Mouse (Mus musculus) heart, postnatal 0 days (tissue): ENCODE measurements around the gene Atox1. TPM values are rescaled to one million over a fixed set of nuclear protein-coding genes. Genes with fewer than 3 reads are reported as not detected.

Experiments
- ATAC-seq: fragments of 200-750 bp; cut with Nextera tagmentation; 2 replicates; pipeline ENCODE4 v1.8.0; 2017; ENCODE audit warnings: low read depth, moderate number of reproducible peaks, moderate library complexity; ENCODE audit not compliant: insufficient read depth
- DNase-seq: peaks from one replicate; pipeline ENCODE4 v3.0.0-alpha.2; 2016; ENCODE audit warnings: low spot score
- H3K27ac ChIP-seq: fragments of 300-500 bp; sonication (generic); 2 replicates; pipeline ENCODE4 v1.5.1; 2014; ENCODE audit warnings: low read depth, mild to moderate bottlenecking
- H3K27me3 ChIP-seq: fragments of 300-500 bp; sonication (generic); 2 replicates; pipeline ENCODE4 v1.6.1; 2014; ENCODE audit warnings: low read length, mixed read lengths; ENCODE audit not compliant: control insufficient read depth, insufficient read depth
- H3K36me3 ChIP-seq: fragments of 300-500 bp; sonication (generic); replicated peaks from 2 replicates; pipeline ENCODE4 v1.6.1; 2014; ENCODE audit warnings: low read length, mixed read lengths; ENCODE audit not compliant: control insufficient read depth, insufficient read depth
- H3K4me1 ChIP-seq: fragments of 300-500 bp; sonication (generic); 2 replicates; pipeline ENCODE4 v1.6.1; 2014; ENCODE audit warnings: antibody characterized with exemption; ENCODE audit not compliant: control insufficient read depth, insufficient read depth
- H3K4me2 ChIP-seq: fragments of 300-500 bp; sonication (generic); 2 replicates; pipeline ENCODE4 v1.6.1; 2014; ENCODE audit warnings: low read depth, mild to moderate bottlenecking, low read length, moderate library complexity
- H3K4me3 ChIP-seq: fragments of 300-500 bp; sonication (generic); 2 replicates; pipeline ENCODE4 v1.5.1; 2014; ENCODE audit warnings: low read depth, low read length
- H3K9ac ChIP-seq: fragments of 300-500 bp; sonication (generic); replicated peaks from 2 replicates; pipeline ENCODE4 v1.6.1; 2014; ENCODE audit warnings: low read depth, low read length, mixed read lengths
- H3K9me3 ChIP-seq: fragments of 300-500 bp; sonication (generic); replicated peaks from 2 replicates; pipeline ENCODE4 v1.6.1; 2016; ENCODE audit warnings: low read length; ENCODE audit not compliant: control insufficient read depth
- CTCF ChIP-seq: IDR thresholded peaks from 2 replicates; pipeline ENCODE4 v1.5.1; 2016; ENCODE audit warnings: antibody characterized with exemption, control low read depth, low read depth
- EP300 ChIP-seq: IDR thresholded peaks from 2 replicates; pipeline ENCODE4 v1.6.1; 2016; ENCODE audit warnings: antibody characterized with exemption, low read depth
- WGBS: fragments of 180-500 bp; shearing (Covaris S2); extraction: QIAGEN DNeasy Blood & Tissue Kit; methylation state at CpG from one replicate; pipeline ENCODE4 v1.1.7; 2014; 5-methylcytosine and 5-hydroxymethylcytosine counted together
- polyA plus RNA-seq: library from polyadenylated mRNA; unstranded; fragments of >200 nt; fragmentation: Nextera tagmentation; extraction: Ambion mirVana; gene quantifications from 2 replicates; pipeline ENCODE4 v1.2.1, GENCODE M21; 2015
- total RNA-seq: library from RNA; depleted of rRNA; stranded (reverse); fragments of >200 nt; gene quantifications from 2 replicates; pipeline ENCODE4 v1.2.3, GENCODE M21; 2014; ENCODE audit warnings: low replicate concordance

Atox1 gene
- total and polyA plus RNA-seq, 2 experiments from 2014 or later: 262 to 346 TPM

DNA sequence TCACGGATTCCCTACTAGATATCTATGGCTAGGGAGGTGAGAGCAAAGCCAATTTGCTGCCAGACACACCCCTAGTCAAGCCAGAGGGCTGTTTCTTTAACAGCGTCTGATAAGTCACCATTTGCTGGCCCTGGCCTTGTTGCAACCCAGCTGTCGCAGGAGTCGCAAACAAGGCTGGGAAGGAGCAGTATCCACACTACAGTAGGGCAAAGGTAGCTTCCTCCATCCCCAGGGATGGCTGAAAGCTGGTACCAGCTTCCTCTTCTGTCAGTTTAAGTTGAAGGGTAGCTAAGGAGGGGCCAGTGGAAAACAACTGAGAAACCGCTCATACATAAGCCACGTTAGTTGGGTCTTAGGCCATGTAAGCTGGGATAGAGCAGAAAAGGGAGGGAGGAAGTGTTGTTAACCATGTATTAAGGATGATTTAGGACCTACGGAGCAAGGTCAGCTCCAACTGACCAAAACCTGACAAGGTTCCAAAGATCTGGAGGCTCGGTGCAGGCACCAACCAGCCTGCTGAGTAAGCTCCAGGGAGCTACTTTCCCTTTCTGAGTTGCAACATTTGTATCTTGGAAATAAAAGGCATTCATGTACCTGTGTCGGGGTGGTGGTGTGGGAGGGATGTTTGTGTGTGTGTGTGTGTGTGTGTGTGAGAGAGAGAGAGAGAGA, 45.9 kb downstream of the Atox1 start:
- H3K27ac ChIP-seq: peak overlapping the region; percentile 92
- no peaks in the 10 kb centered on the region for H3K27me3 ChIP-seq
- TF ChIP-seq EP300 (no peak), CTCF (0 out of 2 replicates have a peak, but pooled peaks have one; percentile 2)
- peak overlapping the region; percentile 20 for H3K4me3 ChIP-seq
- DNase-seq (peak; percentile 47), ATAC-seq (no peak)
- H3K9ac ChIP-seq: 0 out of 2 replicates have a peak overlapping the region, but pooled peaks have one; percentile 4
- H3K9me3 ChIP-seq: no peaks in the 10 kb centered on the region
- peaks cover 49% of the 10 kb centered on the region for H3K4me1 ChIP-seq
- H3K4me2 ChIP-seq: peak overlapping the region; percentile 79
- WGBS: 16% methylated on average over 9 of the region's 9 CpGs
- H3K36me3 ChIP-seq: peaks cover 14% of the 10 kb centered on the region; the same call in 1 of the 2 replicates

DNA sequence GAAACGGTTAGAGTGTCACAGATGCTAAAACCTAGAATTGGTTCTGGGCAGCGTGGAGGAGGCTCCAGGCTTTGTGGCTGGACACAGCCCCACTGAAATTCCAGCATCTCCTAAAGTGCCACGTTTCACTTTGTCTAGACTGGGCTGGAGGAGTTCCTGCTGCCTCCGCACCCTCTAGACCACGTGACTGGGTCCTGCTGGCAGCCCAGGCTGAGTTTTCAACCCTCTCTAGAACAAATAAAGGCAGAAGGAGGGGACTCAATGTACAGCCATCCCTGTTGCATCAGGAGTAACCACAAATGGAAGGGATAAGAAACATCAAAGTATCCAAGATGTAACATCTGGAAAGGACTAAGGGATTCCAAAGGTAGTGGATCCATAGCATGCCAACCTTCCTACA, 46.7 kb downstream of the Atox1 start:
- 31% methylated on average over 5 of the region's 5 CpGs for WGBS
- Histone ChIP-seq H3K27me3 (no peaks in the 10 kb centered on the region), H3K4me3 (no peak overlapping the region), H3K9ac (no peak overlapping the region), H3K9me3 (no peaks in the 10 kb centered on the region), H3K27ac (peak overlapping the region; percentile 92), H3K36me3 (peaks cover 22% of the 10 kb centered on the region), H3K4me1 (peaks cover 46% of the 10 kb centered on the region), H3K4me2 (peak overlapping the region; percentile 79)
- ATAC-seq: no peak
- no peak for DNase-seq
- TF ChIP-seq CTCF (no peak), EP300 (no peak)

DNA sequence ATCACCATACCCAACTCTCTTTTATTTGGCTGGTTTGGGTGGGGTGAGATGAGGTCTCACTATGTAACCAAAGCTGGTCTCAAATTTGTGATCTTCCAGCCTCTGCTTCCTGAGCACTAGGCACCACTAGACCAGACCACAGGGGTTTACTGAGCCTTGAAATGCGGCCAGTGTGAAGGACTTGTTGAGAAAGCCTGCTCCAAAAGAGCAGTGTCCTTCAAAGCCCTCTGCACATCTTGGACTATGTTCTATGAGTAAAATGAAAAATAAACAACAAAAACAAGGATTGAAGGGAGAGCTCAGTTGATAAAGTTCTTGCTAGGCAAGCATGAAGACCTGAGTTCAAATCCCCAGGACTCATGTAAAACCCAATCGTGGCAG, 47.6 kb downstream of the Atox1 start:
- TF ChIP-seq EP300 (no peak), CTCF (no peak)
- WGBS: 77% methylated on average over 2 of the region's 2 CpGs

DNA sequence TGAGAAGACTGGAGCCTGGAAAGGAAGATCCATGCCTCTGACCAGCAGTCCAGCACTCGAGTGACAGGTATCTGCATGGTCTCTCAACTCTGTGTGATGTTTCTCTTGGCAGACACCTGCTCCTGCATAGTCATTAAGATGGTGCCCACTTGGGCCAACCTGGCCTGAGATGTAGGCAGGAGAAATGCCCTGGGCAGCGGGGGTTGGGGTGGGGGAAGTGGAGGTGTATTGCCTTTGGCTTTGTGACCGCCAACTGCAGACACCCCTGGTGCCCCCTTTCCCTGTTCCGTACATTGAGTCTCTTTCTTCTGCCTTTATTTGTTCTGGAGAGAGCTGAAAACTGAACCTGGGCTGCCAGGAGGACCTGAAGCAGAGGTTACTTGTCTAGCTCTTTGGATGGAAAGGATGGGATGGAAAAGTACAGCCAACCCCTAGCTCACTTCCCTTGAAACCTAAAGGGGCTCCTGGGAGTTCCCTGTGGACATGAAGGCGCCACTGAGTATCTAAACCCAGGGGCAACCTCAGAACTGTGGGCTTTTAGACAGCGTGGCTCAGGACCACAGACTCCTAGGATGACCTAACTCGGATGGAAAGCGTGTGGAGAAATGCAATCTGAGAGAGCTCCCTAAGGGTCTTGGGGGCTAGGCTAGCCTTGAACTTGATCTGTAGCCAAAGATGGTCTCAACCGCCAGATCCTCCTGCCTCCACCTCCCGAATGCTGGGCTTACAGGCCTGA, 48.2 kb downstream of the Atox1 start:
- peaks cover 36% of the 10 kb centered on the region for H3K36me3 ChIP-seq

More for the DNA sequence above, 47.6 kb downstream of the Atox1 start:
- DNase-seq (no peak), ATAC-seq (no peak)
- peaks cover 31% of the 10 kb centered on the region for H3K36me3 ChIP-seq
- no peaks in the 10 kb centered on the region for H3K9me3 ChIP-seq
- H3K4me1 ChIP-seq: peaks cover 46% of the 10 kb centered on the region
- H3K27me3 ChIP-seq: no peaks in the 10 kb centered on the region
- no peak overlapping the region for H3K4me3 ChIP-seq
- H3K9ac ChIP-seq: no peak overlapping the region
- peak overlapping the region; percentile 79 for H3K4me2 ChIP-seq
- peak overlapping the region; percentile 92 for H3K27ac ChIP-seq

DNA sequence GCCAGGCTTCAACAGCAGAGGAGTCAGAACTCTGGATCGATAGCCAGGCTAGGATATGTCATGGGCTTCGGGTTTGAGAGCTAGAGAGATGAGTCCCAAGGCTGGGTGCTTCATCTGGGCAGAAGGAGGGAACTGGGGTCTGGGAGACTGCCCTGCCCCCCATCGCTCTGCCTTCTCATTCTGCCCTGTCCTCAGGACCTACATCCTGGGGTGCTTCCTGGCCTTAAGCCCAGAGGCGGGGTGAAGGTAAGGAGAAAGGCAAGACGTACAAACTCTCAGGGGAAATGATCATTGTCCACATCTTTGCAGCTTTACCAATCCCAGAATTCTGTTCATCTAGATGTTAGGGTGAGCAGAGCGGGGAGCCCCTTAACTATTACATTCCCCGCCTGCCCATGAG, 49.0 kb downstream of the Atox1 start:
- Histone ChIP-seq H3K9me3 (no peaks in the 10 kb centered on the region), H3K4me2 (peak overlapping the region; percentile 10; the same call in 1 of the 2 replicates), H3K27me3 (no peaks in the 10 kb centered on the region), H3K36me3 (peaks cover 44% of the 10 kb centered on the region), H3K4me1 (peaks cover 41% of the 10 kb centered on the region), H3K27ac (peak overlapping the region; percentile 65), H3K9ac (no peak overlapping the region), H3K4me3 (no peak overlapping the region)
- TF ChIP-seq CTCF (no peak), EP300 (no peak)
- DNase-seq (no peak), ATAC-seq (no peak)
- 66% methylated on average over 7 of the region's 7 CpGs for WGBS

More for the DNA sequence above, 48.2 kb downstream of the Atox1 start:
- Histone ChIP-seq H3K4me1 (peaks cover 46% of the 10 kb centered on the region), H3K9me3 (no peaks in the 10 kb centered on the region), H3K4me2 (peak overlapping the region; percentile 10; the same call in 1 of the 2 replicates), H3K27me3 (no peaks in the 10 kb centered on the region), H3K9ac (no peak overlapping the region), H3K4me3 (no peak overlapping the region), H3K27ac (peak overlapping the region; percentile 65)
- ATAC-seq (no peak), DNase-seq (no peak)
- whole genome bisulfite sequencing: 80% methylated on average over 10 of the region's 10 CpGs
- TF ChIP-seq EP300 (no peak), CTCF (no peak)
